Mouse (Mus musculus) stomach, embryonic 16.5 days (tissue): ENCODE measurements around the gene Stat1. TPM values are rescaled to one million over a fixed set of nuclear protein-coding genes. Genes with fewer than 3 reads are reported as not detected.

Experiments
- ATAC-seq: fragments of 200-750 bp; cut with Nextera tagmentation; 2 replicates; pipeline ENCODE4 v1.8.0; 2017; ENCODE audit warnings: moderate number of reproducible peaks, moderate TSS enrichment; ENCODE audit not compliant: insufficient read depth, low FRiP score
- H3K27ac ChIP-seq: fragments of 300-500 bp; sonication (generic); 2 replicates; pipeline ENCODE4 v1.5.1; 2014; ENCODE audit warnings: low read length
- H3K27me3 ChIP-seq: fragments of 300-500 bp; sonication (generic); 2 replicates; pipeline ENCODE4 v1.6.1; 2014; ENCODE audit warnings: low read length, control low read depth, mixed read lengths; ENCODE audit not compliant: control insufficient read depth, insufficient read depth
- H3K36me3 ChIP-seq: fragments of 300-500 bp; sonication (generic); 2 replicates; pipeline ENCODE4 v1.6.1; 2014; ENCODE audit warnings: low read length; ENCODE audit not compliant: control insufficient read depth, insufficient read depth
- H3K4me1 ChIP-seq: fragments of 300-500 bp; sonication (generic); 2 replicates; pipeline ENCODE4 v1.6.1; 2014; ENCODE audit warnings: low read length, control low read depth, mixed read lengths; ENCODE audit not compliant: control insufficient read depth, insufficient read depth
- H3K4me2 ChIP-seq: fragments of 300-500 bp; sonication (generic); 2 replicates; pipeline ENCODE4 v1.6.1; 2014; ENCODE audit warnings: low read depth, low read length, mixed read lengths
- H3K4me3 ChIP-seq: fragments of 300-500 bp; sonication (generic); replicated peaks from 2 replicates; pipeline ENCODE4 v1.5.1; 2014; ENCODE audit warnings: mild to moderate bottlenecking, low read length
- H3K9ac ChIP-seq: fragments of 300-500 bp; sonication (generic); 2 replicates; pipeline ENCODE4 v1.6.1; 2014; ENCODE audit warnings: low read length
- H3K9me3 ChIP-seq: fragments of 300-500 bp; sonication (generic); replicated peaks from 2 replicates; pipeline ENCODE4 v1.6.1; 2016; ENCODE audit warnings: low read length, control low read depth; ENCODE audit not compliant: control insufficient read depth
- WGBS: fragments of 180-500 bp; shearing (Covaris S2); extraction: QIAGEN DNeasy Blood & Tissue Kit; methylation state at CpG from one replicate; pipeline ENCODE4 v1.1.7; 2014; 5-methylcytosine and 5-hydroxymethylcytosine counted together
- polyA plus RNA-seq: library from polyadenylated mRNA; unstranded; fragments of >200 nt; fragmentation: Nextera tagmentation; extraction: Ambion mirVana; gene quantifications from 2 replicates; pipeline ENCODE4 v1.2.1, GENCODE M21; 2015

Gene Stat1
- polyA plus RNA-seq, 1 experiment from 2014 or later, result 23.4 TPM

DNA sequence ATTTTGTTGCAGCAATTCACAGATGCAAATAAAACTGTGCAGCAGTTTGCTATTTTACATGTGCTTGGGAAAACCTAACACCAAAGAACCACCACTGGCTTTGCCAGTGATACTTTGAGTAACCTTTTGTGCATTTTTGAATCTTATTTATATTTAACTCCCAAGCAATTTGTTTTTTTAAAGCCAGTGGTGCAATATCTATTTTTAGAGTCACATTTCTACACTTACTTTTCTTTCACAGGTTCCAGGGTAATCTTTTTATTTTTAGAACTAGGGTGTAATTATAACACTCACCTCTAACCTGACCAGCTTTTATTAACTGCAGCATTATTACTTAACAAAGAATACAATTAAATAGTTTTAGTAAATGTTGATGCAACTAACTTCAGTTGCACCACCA lies 62.8 kb downstream of the Stat1 start:
- Histone ChIP-seq H3K4me2 (no peak overlapping the region), H3K27ac (no peak overlapping the region), H3K4me3 (no peak overlapping the region), H3K9ac (no peak overlapping the region), H3K4me1 (no peaks in the 10 kb centered on the region), H3K27me3 (no peaks in the 10 kb centered on the region), H3K36me3 (no peaks in the 10 kb centered on the region), H3K9me3 (no peaks in the 10 kb centered on the region)
- ATAC-seq, result no peak

- Histone ChIP-seq H3K27ac (no peak overlapping the region), H3K36me3 (0 out of 2 replicates have a peak, but pooled peaks cover 4% of the 10 kb centered on the region), H3K4me3 (no peak overlapping the region), H3K4me2 (no peak overlapping the region), H3K9me3 (no peaks in the 10 kb centered on the region), H3K27me3 (no peaks in the 10 kb centered on the region), H3K9ac (no peak overlapping the region), H3K4me1 (no peaks in the 10 kb centered on the region)
- WGBS, result 84% methylated on average over 2 of the region's 2 CpGs
- no peak for ATAC-seq
Measured at GRCm38 (mm10) chr1:52182992-52183391, 63.8 kb downstream of the Stat1 start.

Other genes starting within 250 kb of the Stat1 start
- 55.3 and 57.8 TPM in 2 replicates for gene Myo1b, start 203.4 kb upstream of the Stat1 start, polyA plus RNA-seq
- gene Stat4, start 132.3 kb upstream of the Stat1 start, polyA plus RNA-seq, result 2.5 and 3.7 TPM in 2 replicates
- 14.2 and 19.0 TPM in 2 replicates for gene Gls, start 113.8 kb downstream of the Stat1 start, polyA plus RNA-seq